Mouse (Mus musculus) embryonic facial prominence, embryonic 15.5 days (tissue): ENCODE results near the gene Ggnbp2. TPM values are rescaled to one million over a fixed set of nuclear protein-coding genes. Genes with fewer than 3 reads are reported as not detected.

Experiments
- ATAC-seq: fragments of 200-750 bp; cut with Nextera tagmentation; 2 replicates; pipeline ENCODE4 v1.8.0; 2017; ENCODE audit warnings: low read depth, moderate TSS enrichment; ENCODE audit not compliant: insufficient number of reproducible peaks, low FRiP score, low TSS enrichment
- H3K27ac ChIP-seq: fragments of 300-500 bp; sonication (generic); replicated peaks from 2 replicates; pipeline ENCODE4 v1.5.1; 2015; ENCODE audit warnings: mild to moderate bottlenecking, inconsistent platforms
- H3K27me3 ChIP-seq: fragments of 300-500 bp; sonication (generic); 2 replicates; pipeline ENCODE4 v1.6.1; 2015; ENCODE audit warnings: inconsistent platforms
- H3K36me3 ChIP-seq: fragments of 300-500 bp; sonication (generic); 2 replicates; pipeline ENCODE4 v1.6.1; 2015; ENCODE audit warnings: mild to moderate bottlenecking, inconsistent platforms
- H3K4me1 ChIP-seq: fragments of 300-500 bp; sonication (generic); 2 replicates; pipeline ENCODE4 v1.6.1; 2015; ENCODE audit warnings: inconsistent platforms
- H3K4me2 ChIP-seq: fragments of 300-500 bp; sonication (generic); replicated peaks from 2 replicates; pipeline ENCODE4 v1.6.1; 2015; ENCODE audit warnings: mild to moderate bottlenecking, inconsistent platforms
- H3K4me3 ChIP-seq: fragments of 300-500 bp; sonication (generic); replicated peaks from 2 replicates; pipeline ENCODE4 v1.5.1; 2015; ENCODE audit warnings: mild to moderate bottlenecking, inconsistent platforms
- H3K9ac ChIP-seq: fragments of 300-500 bp; sonication (generic); 2 replicates; pipeline ENCODE4 v1.6.1; 2015; ENCODE audit warnings: inconsistent platforms
- H3K9me3 ChIP-seq: fragments of 300-500 bp; sonication (generic); replicated peaks from 2 replicates; pipeline ENCODE4 v1.6.1; 2016; ENCODE audit warnings: inconsistent platforms
- WGBS: fragments of 180-500 bp; shearing (Covaris S2); methylation state at CpG from one replicate; pipeline ENCODE4 v1.1.7; 2015; 5-methylcytosine and 5-hydroxymethylcytosine counted together
- polyA plus RNA-seq: library from polyadenylated mRNA; unstranded; fragments of >200 nt; fragmentation: Nextera tagmentation; extraction: Ambion mirVana; gene quantifications from 2 replicates; pipeline ENCODE4 v1.2.1, GENCODE M21; 2015

Ggnbp2 gene
- polyA plus RNA-seq: 68.6 and 72.0 TPM in 2 replicates

GRCm38 (mm10) chr11:84870337-84871043, at the start of gene Ggnbp2:
Gene Ggnbp2, minus strand, starts transcription at chr11:84870817.
- peak within 1 kb of the TSS; percentile 98 for H3K27ac ChIP-seq
- peak within 1 kb of the TSS; percentile 97 for H3K9ac ChIP-seq
- H3K9me3 ChIP-seq: no peaks in the 10 kb centered on the region
- peaks cover 7% of the 10 kb centered on the region; the same call in 1 of the 2 replicates for H3K4me1 ChIP-seq
- peak; percentile 92 for ATAC-seq
- H3K4me2 ChIP-seq: peak within 1 kb of the TSS; percentile 73
- H3K36me3 ChIP-seq: no peaks in the 10 kb centered on the region
- H3K27me3 ChIP-seq: no peaks in the 10 kb centered on the region
- peak within 1 kb of the TSS; percentile 91 for H3K4me3 ChIP-seq
- under 1% methylated on average over 51 of the region's 62 CpGs for WGBS

GRCm38 (mm10) chr11:84919951-84920350, 49.3 kb upstream of the Ggnbp2 start:
- Histone ChIP-seq H3K4me2 (no peak overlapping the region), H3K9me3 (no peaks in the 10 kb centered on the region), H3K4me3 (no peak overlapping the region), H3K27ac (no peak overlapping the region), H3K27me3 (no peaks in the 10 kb centered on the region), H3K9ac (no peak overlapping the region), H3K36me3 (no peaks in the 10 kb centered on the region), H3K4me1 (peaks cover 18% of the 10 kb centered on the region)
- WGBS: 74% methylated on average over 7 of the region's 7 CpGs
- no peak for ATAC-seq

GRCm38 (mm10) chr11:84919276-84919675, 48.7 kb upstream of the Ggnbp2 start:
- Histone ChIP-seq H3K27me3 (no peaks in the 10 kb centered on the region), H3K36me3 (0 out of 2 replicates have a peak, but pooled peaks cover 4% of the 10 kb centered on the region), H3K27ac (no peak overlapping the region), H3K4me1 (peaks cover 24% of the 10 kb centered on the region), H3K9me3 (no peaks in the 10 kb centered on the region), H3K4me3 (no peak overlapping the region), H3K9ac (no peak overlapping the region), H3K4me2 (no peak overlapping the region)
- WGBS: 31% methylated on average over 3 of the region's 3 CpGs
- no peak for ATAC-seq

GRCm38 (mm10) chr11:84918425-84918824, 47.8 kb upstream of the Ggnbp2 start:
- Histone ChIP-seq H3K9ac (no peak overlapping the region), H3K4me3 (peak overlapping the region; percentile 17; the same call in 1 of the 2 replicates), H3K4me1 (peaks cover 24% of the 10 kb centered on the region), H3K36me3 (peaks cover 11% of the 10 kb centered on the region), H3K9me3 (no peaks in the 10 kb centered on the region), H3K27me3 (no peaks in the 10 kb centered on the region), H3K27ac (no peak overlapping the region), H3K4me2 (peak overlapping the region; percentile 40)
- 5% methylated on average over 16 of the region's 16 CpGs for WGBS
- no peak for ATAC-seq

GRCm38 (mm10) chr11:84916703-84917300, 46.2 kb upstream of the Ggnbp2 start:
- Histone ChIP-seq H3K9me3 (no peaks in the 10 kb centered on the region), H3K9ac (no peak overlapping the region), H3K27ac (no peak overlapping the region), H3K4me3 (peak overlapping the region; percentile 81), H3K4me1 (peaks cover 24% of the 10 kb centered on the region), H3K27me3 (no peaks in the 10 kb centered on the region), H3K4me2 (peak overlapping the region; percentile 61), H3K36me3 (peaks cover 26% of the 10 kb centered on the region)
- 63% methylated on average over 7 of the region's 7 CpGs for WGBS
- no peak for ATAC-seq

GRCm38 (mm10) chr11:84916053-84916702, 45.6 kb upstream of the Ggnbp2 start, which contains the start of gene Znhit3:
Gene Znhit3, minus strand, starts transcription at chr11:84916366.
- ATAC-seq: peak; percentile 87
- H3K4me2 ChIP-seq: peak within 1 kb of the TSS; percentile 61
- H3K27me3 ChIP-seq: no peaks in the 10 kb centered on the region
- H3K4me3 ChIP-seq: peak within 1 kb of the TSS; percentile 81
- peaks cover 24% of the 10 kb centered on the region for H3K4me1 ChIP-seq
- no peaks in the 10 kb centered on the region for H3K9me3 ChIP-seq
- WGBS: 2% methylated on average over 34 of the region's 34 CpGs
- peak within 1 kb of the TSS; percentile 76 for H3K9ac ChIP-seq
- H3K27ac ChIP-seq: 0 out of 2 replicates have a peak within 1 kb of the TSS, but pooled peaks have one; percentile 18
- peaks cover 32% of the 10 kb centered on the region for H3K36me3 ChIP-seq

GRCm38 (mm10) chr11:84914673-84915072, 44.1 kb upstream of the Ggnbp2 start:
- WGBS: 80% methylated on average over 5 of the region's 5 CpGs
- Histone ChIP-seq H3K27me3 (no peaks in the 10 kb centered on the region), H3K9me3 (no peaks in the 10 kb centered on the region), H3K36me3 (peaks cover 43% of the 10 kb centered on the region), H3K4me2 (no peak overlapping the region), H3K27ac (no peak overlapping the region), H3K4me1 (peaks cover 24% of the 10 kb centered on the region), H3K9ac (no peak overlapping the region), H3K4me3 (no peak overlapping the region)
- no peak for ATAC-seq

GRCm38 (mm10) chr11:84910411-84910810, 39.8 kb upstream of the Ggnbp2 start:
- H3K36me3 ChIP-seq: peaks cover 83% of the 10 kb centered on the region
- H3K27ac ChIP-seq: no peak overlapping the region
- no peak overlapping the region for H3K4me3 ChIP-seq
- no peaks in the 10 kb centered on the region for H3K9me3 ChIP-seq
- WGBS: 68% methylated on average over 4 of the region's 4 CpGs
- no peak overlapping the region for H3K4me2 ChIP-seq
- ATAC-seq: no peak
- peaks cover 11% of the 10 kb centered on the region for H3K4me1 ChIP-seq
- H3K9ac ChIP-seq: no peak overlapping the region
- no peaks in the 10 kb centered on the region for H3K27me3 ChIP-seq

GRCm38 (mm10) chr11:84908480-84908879, 37.9 kb upstream of the Ggnbp2 start:
- no peaks in the 10 kb centered on the region for H3K9me3 ChIP-seq
- WGBS: 96% methylated on average over 6 of the region's 6 CpGs
- no peak overlapping the region for H3K4me3 ChIP-seq
- no peak overlapping the region for H3K9ac ChIP-seq
- no peaks in the 10 kb centered on the region for H3K27me3 ChIP-seq
- no peaks in the 10 kb centered on the region for H3K4me1 ChIP-seq
- H3K36me3 ChIP-seq: peaks cover 84% of the 10 kb centered on the region
- no peak for ATAC-seq
- H3K27ac ChIP-seq: no peak overlapping the region
- no peak overlapping the region for H3K4me2 ChIP-seq

GRCm38 (mm10) chr11:84907081-84907480, 36.5 kb upstream of the Ggnbp2 start:
- no peak for ATAC-seq
- Histone ChIP-seq H3K4me3 (no peak overlapping the region), H3K27ac (no peak overlapping the region), H3K36me3 (peaks cover 85% of the 10 kb centered on the region), H3K9ac (no peak overlapping the region), H3K27me3 (no peaks in the 10 kb centered on the region), H3K9me3 (no peaks in the 10 kb centered on the region), H3K4me1 (no peaks in the 10 kb centered on the region), H3K4me2 (no peak overlapping the region)
- WGBS: 57% methylated on average over 3 of the region's 3 CpGs

GRCm38 (mm10) chr11:84904597-84905144, 34.1 kb upstream of the Ggnbp2 start:
- H3K36me3 ChIP-seq: peaks cover 87% of the 10 kb centered on the region
- no peak for ATAC-seq
- H3K9me3 ChIP-seq: no peaks in the 10 kb centered on the region
- no peak overlapping the region for H3K4me2 ChIP-seq
- no peaks in the 10 kb centered on the region for H3K4me1 ChIP-seq
- H3K27me3 ChIP-seq: no peaks in the 10 kb centered on the region
- no peak overlapping the region for H3K27ac ChIP-seq
- no peak overlapping the region for H3K4me3 ChIP-seq
- 81% methylated on average over 9 of the region's 9 CpGs for WGBS
- H3K9ac ChIP-seq: no peak overlapping the region
